Mouse (Mus musculus): ENCODE measurements around the gene Sstr3.

The Sstr3 gene

DNA sequence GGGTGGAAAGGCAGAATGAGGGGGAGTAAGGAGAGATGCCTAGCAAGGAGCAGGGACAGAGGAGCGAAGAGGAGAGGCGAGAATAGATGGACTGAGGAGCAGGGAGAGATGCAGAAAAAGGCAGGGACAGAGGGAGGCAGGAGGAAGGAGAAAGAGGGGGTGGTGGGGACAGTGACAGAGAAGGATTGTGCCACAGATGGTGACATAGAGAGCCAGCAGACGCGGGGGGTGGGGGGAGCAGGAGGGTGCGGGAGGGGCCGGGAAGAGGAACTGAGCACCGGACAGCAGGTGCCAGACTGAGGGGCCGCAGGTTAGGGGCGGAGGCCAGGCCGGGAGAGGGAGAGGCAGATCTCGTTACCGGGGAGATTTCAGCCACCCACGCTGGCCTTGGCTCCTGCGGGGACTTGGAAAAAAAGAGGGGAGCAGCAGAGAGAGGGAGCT is at the start of gene Sstr3:
Gene Sstr3, minus strand, starts transcription at position 125 of the 441 bp plus-strand sequence.
- DNase-seq (ENCODE audit: extremely low read depth, low read depth, low spot score), result no peak

GRCm38 (mm10) chr15:78593896-78594425 is 49.5 kb upstream of the Sstr3 start:
- no peak for DNase-seq (ENCODE audit: extremely low read depth, low read depth, low spot score)

DNA sequence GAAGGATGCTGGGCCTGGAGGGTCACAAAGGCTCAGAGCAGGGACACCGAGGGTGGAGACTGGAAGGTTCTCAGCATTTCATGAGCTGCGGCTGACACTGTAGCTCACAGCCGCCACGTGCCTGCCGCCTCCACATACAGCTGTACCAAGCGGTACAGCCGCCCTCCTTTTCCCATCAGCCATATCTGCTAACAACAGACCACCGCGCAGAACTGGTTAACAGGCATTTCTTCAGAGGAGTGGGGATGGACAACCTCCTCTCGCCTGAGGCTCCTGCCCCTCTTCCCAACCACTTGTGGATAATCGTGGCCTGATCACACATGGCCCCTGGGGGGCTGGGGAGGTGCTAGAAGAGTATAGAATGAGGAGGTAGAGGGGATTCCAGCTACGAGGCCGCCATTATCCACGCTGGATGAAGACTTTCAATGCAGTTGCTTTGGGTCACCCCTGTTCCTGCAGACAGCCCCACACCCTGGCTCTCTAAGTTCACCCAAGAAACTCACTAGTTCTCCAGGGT is 48.0 kb upstream of the Sstr3 start:
- DNase-seq (ENCODE audit: extremely low read depth, low read depth, low spot score), result no peak

- no peak for DNase-seq (ENCODE audit: extremely low read depth, low read depth, low spot score)
Measured at GRCm38 (mm10) chr15:78591680-78592451, 47.4 kb upstream of the Sstr3 start.

DNA sequence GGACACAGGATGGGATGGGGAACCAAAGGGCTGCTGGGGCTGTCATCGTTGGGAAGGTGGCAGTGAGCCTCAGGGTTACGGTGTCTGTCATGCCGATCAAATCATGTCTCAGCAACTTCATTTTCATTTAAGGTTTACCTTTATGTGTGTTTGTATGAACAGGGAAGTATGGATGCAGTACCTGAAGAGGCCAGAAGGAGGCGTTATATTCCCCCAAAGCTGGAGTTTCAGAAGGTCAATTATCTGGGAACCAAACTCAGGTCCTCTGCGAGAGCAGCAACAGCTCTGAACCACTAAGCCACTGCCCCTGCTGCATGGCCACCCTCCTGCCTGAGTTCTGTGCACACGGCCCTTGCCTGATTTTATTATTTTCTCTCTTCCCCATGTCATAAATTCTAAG is 46.3 kb upstream of the Sstr3 start:
- no peak for DNase-seq (ENCODE audit: extremely low read depth, low read depth, low spot score)

- no peak for DNase-seq (ENCODE audit: extremely low read depth, low read depth, low spot score)
Measured at GRCm38 (mm10) chr15:78589936-78590335, 45.5 kb upstream of the Sstr3 start.

- no peak for DNase-seq (ENCODE audit: extremely low read depth, low read depth, low spot score)
Measured at GRCm38 (mm10) chr15:78588900-78589299, 44.4 kb upstream of the Sstr3 start.

DNA sequence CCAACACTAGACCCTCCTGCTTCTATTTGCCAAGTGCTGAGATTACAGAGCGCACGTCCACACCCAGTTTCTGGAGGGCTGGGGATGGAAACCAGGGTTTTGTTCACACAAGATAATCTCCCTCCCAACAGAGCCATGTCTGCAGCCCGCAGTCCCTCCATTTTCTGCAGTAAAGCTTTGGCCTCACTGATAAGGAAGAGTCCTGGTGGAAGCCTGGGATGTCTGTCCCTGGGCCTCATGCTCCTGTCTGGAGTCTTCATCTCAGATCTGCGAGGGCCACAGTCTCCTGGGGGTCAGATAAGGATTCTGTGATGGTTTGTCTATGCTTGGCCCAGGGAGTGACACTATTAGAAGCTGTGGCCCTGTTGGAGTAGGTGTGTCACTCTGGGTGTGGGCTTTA is 43.6 kb upstream of the Sstr3 start:
- DNase-seq (ENCODE audit: extremely low read depth, low read depth, low spot score), result no peak

DNA sequence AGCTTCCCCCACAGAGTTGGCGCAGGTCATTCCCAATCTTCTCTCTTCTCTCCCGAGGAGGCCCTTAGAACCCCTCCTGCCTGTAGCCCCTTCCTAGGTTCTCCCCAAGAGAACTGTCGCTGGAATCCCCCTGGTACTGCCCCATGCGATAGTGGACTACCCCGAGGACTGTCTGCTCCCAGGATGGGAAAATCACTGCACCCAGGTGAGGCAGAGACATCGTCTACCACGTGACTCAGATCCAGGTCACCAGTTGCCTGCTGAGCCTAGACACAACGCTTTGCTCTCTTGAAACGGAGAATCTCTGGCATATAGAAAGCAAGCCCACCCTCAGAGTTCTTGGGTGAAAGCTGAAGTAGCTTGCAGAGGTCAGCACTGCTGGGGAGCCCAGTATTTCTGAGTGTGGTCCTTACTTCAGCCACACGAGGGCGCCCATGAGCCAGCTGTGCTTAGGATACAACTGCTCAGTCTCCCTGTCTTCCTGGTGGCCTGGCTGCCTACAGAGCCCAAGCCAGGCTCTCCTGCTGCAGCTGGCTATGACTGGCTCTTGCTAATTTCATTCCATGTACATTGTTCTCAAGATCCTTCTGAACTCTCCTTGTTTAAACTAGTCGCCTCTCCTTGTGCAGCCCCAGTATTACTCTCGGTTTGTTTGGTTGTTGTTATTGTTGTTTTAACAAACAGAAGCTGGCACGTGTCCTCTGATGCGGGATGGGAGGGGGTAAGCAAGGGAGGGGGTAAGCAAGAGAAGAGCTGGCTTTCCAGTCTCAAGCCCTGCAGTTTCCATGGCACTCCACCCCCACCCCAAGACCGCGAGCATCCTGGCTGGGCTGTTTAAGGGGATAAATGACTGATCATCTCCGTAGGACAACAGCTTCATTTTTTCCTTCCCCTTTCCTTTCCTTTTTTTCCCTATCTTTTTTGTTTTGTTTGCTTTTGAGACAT is 42.8 kb upstream of the Sstr3 start:
- no peak for DNase-seq (ENCODE audit: extremely low read depth, low read depth, low spot score)

GRCm38 (mm10) chr15:78585404-78585803 is 40.9 kb upstream of the Sstr3 start:
- no peak for DNase-seq (ENCODE audit: extremely low read depth, low read depth, low spot score)

- DNase-seq (ENCODE audit: extremely low read depth, low read depth, low spot score), result no peak
Measured at GRCm38 (mm10) chr15:78583352-78583751, 38.9 kb upstream of the Sstr3 start.

- DNase-seq (ENCODE audit: extremely low read depth, low read depth, low spot score), result no peak
Measured at GRCm38 (mm10) chr15:78576284-78576810, 31.9 kb upstream of the Sstr3 start.

GRCm38 (mm10) chr15:78572658-78573397 is 28.3 kb upstream of the Sstr3 start, which contains the start of gene Rac2:
Gene Rac2 (minus strand): TSS chr15:78572783.
- no peak for DNase-seq (ENCODE audit: extremely low read depth, low read depth, low spot score)

- DNase-seq (ENCODE audit: extremely low read depth, low read depth, low spot score), result no peak
Measured at GRCm38 (mm10) chr15:78572270-78572600, 27.8 kb upstream of the Sstr3 start.

DNA sequence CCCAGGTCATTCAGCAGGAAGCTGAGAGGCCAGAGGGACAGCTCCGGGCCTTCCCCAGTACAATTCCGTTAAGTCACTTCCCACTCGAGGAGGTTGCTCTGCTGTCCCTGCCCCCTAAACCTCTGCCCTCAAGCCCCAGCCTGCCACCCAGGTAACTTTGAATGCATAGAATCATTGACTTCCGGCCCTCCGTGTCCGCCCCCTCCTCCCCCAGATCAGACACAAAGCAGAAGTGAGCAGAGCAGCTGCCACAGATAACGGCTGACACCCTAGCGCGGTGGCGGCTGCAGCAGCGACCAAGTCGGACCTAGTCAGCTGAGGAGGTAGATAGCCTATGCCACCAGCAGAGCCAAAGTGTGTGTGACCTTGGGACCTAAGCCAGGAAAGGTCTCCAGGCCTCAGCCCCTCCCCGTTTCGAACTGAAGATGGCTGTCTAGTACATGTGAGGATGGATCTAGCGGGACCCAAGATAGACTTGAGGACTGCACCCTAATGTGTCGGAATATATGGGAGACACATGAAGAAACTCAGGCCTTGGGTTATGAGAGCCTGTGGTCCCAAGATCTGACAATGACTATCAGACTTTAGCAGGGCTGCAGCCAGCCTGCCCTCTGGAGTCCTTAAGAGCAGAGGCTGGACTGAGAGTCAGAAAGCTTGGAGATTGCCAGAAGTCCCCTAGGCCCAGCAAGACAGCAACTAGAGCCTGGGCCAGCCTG is 27.2 kb upstream of the Sstr3 start:
- DNase-seq (ENCODE audit: extremely low read depth, low read depth, low spot score), result no peak

DNA sequence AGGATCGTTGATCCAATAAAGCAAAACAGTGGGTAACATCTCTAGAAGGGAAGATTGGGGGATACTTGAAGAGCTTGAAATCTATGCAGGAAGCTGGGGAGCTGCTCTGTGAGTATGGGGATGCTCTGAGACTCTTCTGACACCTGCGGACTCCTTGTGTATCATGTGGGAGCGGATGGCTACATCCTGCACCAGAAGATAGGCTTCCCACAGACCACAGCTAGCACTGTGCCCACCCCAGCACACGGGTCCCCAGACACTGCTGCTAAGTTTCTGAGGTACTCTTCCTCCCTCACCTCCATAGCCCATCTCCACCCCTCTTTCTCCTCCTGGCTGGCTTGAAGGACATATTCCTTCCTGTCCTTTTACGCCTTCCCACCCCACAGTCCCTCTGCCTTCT is 25.7 kb upstream of the Sstr3 start:
- DNase-seq (ENCODE audit: extremely low read depth, low read depth, low spot score), result no peak

DNA sequence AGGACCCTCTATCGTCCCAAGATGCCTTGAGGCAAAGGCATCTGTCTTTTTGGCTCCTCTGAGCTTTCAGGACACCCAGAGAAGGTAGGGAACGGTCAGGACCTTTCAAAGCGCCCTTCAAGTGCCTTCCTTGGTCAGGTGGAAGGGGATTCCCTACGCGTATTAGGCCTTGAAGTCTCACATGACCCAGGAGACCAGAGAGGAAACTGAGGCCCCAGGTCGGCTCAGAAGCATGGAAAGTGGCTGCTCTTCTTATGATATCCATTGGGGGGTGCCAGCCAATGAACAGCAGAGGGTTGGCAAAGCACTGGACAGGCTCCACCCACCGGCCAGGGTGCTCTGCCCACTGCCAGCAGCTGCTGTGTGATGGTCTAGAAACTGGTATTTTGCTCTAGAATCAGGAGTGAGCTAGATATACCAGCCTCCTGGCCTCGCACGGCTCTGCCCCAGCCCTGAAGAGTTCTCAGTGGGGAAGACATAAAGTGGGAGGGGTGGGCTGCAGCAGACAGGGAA is 23.2 kb upstream of the Sstr3 start:
- no peak for DNase-seq (ENCODE audit: extremely low read depth, low read depth, low spot score)

- DNase-seq (ENCODE audit: extremely low read depth, low read depth, low spot score), result no peak
Measured at GRCm38 (mm10) chr15:78564764-78565435, 20.4 kb upstream of the Sstr3 start.

- DNase-seq (ENCODE audit: extremely low read depth, low read depth, low spot score), result no peak
Measured at GRCm38 (mm10) chr15:78563937-78564336, 19.5 kb upstream of the Sstr3 start.
